Mouse (Mus musculus) olfactory bulb, adult 2 months (tissue): ENCODE measurements around the gene Mrps15.

Source experiments
- CTCF ChIP-seq: fragments of 200-500 bp; IDR thresholded peaks from 2 replicates; pipeline ENCODE4 v1.5.1; 2012; ENCODE audit warnings: low read depth, mild to moderate bottlenecking, low read length, moderate library complexity; ENCODE audit not compliant: insufficient read depth
- POLR2A ChIP-seq: fragments of 200-500 bp; IDR thresholded peaks from 2 replicates; pipeline ENCODE4 v1.6.1; 2012; ENCODE audit warnings: mild to moderate bottlenecking, low read depth, low read length, moderate library complexity; ENCODE audit not compliant: insufficient read depth

GRCm38 (mm10) chr4:126001311-126002199 lies 45.2 kb upstream of the Mrps15 start:
- no peak for TF ChIP-seq CTCF
- no peak for TF ChIP-seq POLR2A
